Mouse (Mus musculus): ENCODE data around the gene Evx1. TPM values are rescaled to one million over a fixed set of nuclear protein-coding genes. Genes with fewer than 3 reads are reported as not detected.

Gene Evx1
- total and polyA plus RNA-seq, 2 experiments from 2014 or later = not detected

DNA sequence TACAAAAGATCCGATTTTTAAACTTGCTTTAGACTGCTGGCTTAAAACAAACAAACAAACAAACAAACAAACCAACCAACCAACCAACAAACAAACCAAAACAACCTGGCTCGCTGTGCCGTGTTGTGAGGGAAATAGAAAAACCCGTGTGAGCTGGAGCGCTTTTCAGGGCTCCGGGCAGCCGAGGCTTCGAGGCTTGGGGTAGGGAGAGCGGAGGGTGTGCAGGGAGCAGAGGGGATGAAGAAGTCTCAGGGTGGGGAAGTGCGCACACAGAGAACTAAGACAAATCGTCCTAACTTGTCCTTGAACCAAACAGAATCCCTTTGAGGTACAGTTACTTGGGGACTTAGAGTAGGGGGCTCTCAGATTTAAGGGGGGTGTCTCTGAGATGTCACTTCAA is 38.7 kb upstream of the Evx1 start:
- ATAC-seq = no peak
- WGBS = 3% methylated on average over 11 of the region's 11 CpGs
- H3K9ac ChIP-seq = no peak overlapping the region
- no peak for TF ChIP-seq CTCF (IDR thresholded peaks at IDR 0.05; ENCODE audit: low read depth)
- DNase-seq = no peak
- peaks cover 90% of the 10 kb centered on the region for H3K27me3 ChIP-seq (ENCODE audit: insufficient read depth, low read length)
- H3K36me3 ChIP-seq (ENCODE audit: insufficient read depth) = no peaks in the 10 kb centered on the region
- no peaks in the 10 kb centered on the region for H3K9me3 ChIP-seq (ENCODE audit: low read length)
- H3K4me3 ChIP-seq (ENCODE audit: low read depth, low read length) = no peak overlapping the region
- no peak overlapping the region for H3K4me2 ChIP-seq (ENCODE audit: low read depth)
- no peak overlapping the region for H3K27ac ChIP-seq (ENCODE audit: low read depth, low read length)
- no peaks in the 10 kb centered on the region for H3K4me1 ChIP-seq (ENCODE audit: insufficient read depth)

GRCm38 (mm10) chr6:52275563-52276280 is 37.6 kb upstream of the Evx1 start:
- ATAC-seq (no peak), DNase-seq (no peak)
- 8% methylated on average over 8 of the region's 8 CpGs for WGBS
- H3K27me3 ChIP-seq (ENCODE audit: insufficient read depth, low read length) = peaks cover 85% of the 10 kb centered on the region
- H3K9ac ChIP-seq = no peak overlapping the region
- no peak overlapping the region for H3K27ac ChIP-seq (ENCODE audit: low read depth, low read length)
- no peak overlapping the region for H3K4me3 ChIP-seq (ENCODE audit: low read depth, low read length)
- TF ChIP-seq CTCF (IDR thresholded peaks at IDR 0.05; ENCODE audit: low read depth) = no peak
- H3K4me1 ChIP-seq (ENCODE audit: insufficient read depth) = no peaks in the 10 kb centered on the region
- H3K4me2 ChIP-seq (ENCODE audit: low read depth) = no peak overlapping the region
- H3K9me3 ChIP-seq (ENCODE audit: low read length) = no peaks in the 10 kb centered on the region
- no peaks in the 10 kb centered on the region for H3K36me3 ChIP-seq (ENCODE audit: insufficient read depth)

GRCm38 (mm10) chr6:52276382-52276781 is 36.9 kb upstream of the Evx1 start:
- Histone ChIP-seq H3K9me3 (ENCODE audit: low read length) (no peaks in the 10 kb centered on the region), H3K9ac (no peak overlapping the region), H3K4me2 (ENCODE audit: low read depth) (no peak overlapping the region), H3K4me1 (ENCODE audit: insufficient read depth) (no peaks in the 10 kb centered on the region), H3K36me3 (ENCODE audit: insufficient read depth) (no peaks in the 10 kb centered on the region), H3K27me3 (ENCODE audit: insufficient read depth, low read length) (peaks cover 83% of the 10 kb centered on the region), H3K4me3 (ENCODE audit: low read depth, low read length) (no peak overlapping the region), H3K27ac (ENCODE audit: low read depth, low read length) (no peak overlapping the region)
- no peak for TF ChIP-seq CTCF (IDR thresholded peaks at IDR 0.05; ENCODE audit: low read depth)
- WGBS = under 1% methylated on average over 6 of the region's 6 CpGs
- DNase-seq (no peak), ATAC-seq (no peak)

GRCm38 (mm10) chr6:52276920-52277319 is 36.4 kb upstream of the Evx1 start:
- no peak for TF ChIP-seq CTCF (IDR thresholded peaks at IDR 0.05; ENCODE audit: low read depth)
- H3K4me3 ChIP-seq (ENCODE audit: low read depth, low read length) = no peak overlapping the region
- H3K36me3 ChIP-seq (ENCODE audit: insufficient read depth) = no peaks in the 10 kb centered on the region
- H3K9me3 ChIP-seq (ENCODE audit: low read length) = no peaks in the 10 kb centered on the region
- 7% methylated on average over 5 of the region's 5 CpGs for WGBS
- H3K4me1 ChIP-seq (ENCODE audit: insufficient read depth) = no peaks in the 10 kb centered on the region
- no peak overlapping the region for H3K4me2 ChIP-seq (ENCODE audit: low read depth)
- ATAC-seq = no peak
- H3K9ac ChIP-seq = no peak overlapping the region
- DNase-seq = no peak
- peaks cover 79% of the 10 kb centered on the region for H3K27me3 ChIP-seq (ENCODE audit: insufficient read depth, low read length)
- no peak overlapping the region for H3K27ac ChIP-seq (ENCODE audit: low read depth, low read length)

- H3K9me3 ChIP-seq (ENCODE audit: low read length) = no peaks in the 10 kb centered on the region
- no peak overlapping the region for H3K27ac ChIP-seq (ENCODE audit: low read depth, low read length)
- H3K4me2 ChIP-seq (ENCODE audit: low read depth) = no peak overlapping the region
- ATAC-seq (no peak), DNase-seq (no peak)
- H3K9ac ChIP-seq = no peak overlapping the region
- H3K27me3 ChIP-seq (ENCODE audit: insufficient read depth, low read length) = peaks cover 52% of the 10 kb centered on the region
- no peaks in the 10 kb centered on the region for H3K4me1 ChIP-seq (ENCODE audit: insufficient read depth)
- no peaks in the 10 kb centered on the region for H3K36me3 ChIP-seq (ENCODE audit: insufficient read depth)
- 71% methylated on average over 12 of the region's 12 CpGs for WGBS
- TF ChIP-seq CTCF (IDR thresholded peaks at IDR 0.05; ENCODE audit: low read depth) = no peak
- H3K4me3 ChIP-seq (ENCODE audit: low read depth, low read length) = no peak overlapping the region
These were observed 32.2 kb upstream of the Evx1 start for GRCm38 (mm10) chr6:52281084-52281483.

DNA sequence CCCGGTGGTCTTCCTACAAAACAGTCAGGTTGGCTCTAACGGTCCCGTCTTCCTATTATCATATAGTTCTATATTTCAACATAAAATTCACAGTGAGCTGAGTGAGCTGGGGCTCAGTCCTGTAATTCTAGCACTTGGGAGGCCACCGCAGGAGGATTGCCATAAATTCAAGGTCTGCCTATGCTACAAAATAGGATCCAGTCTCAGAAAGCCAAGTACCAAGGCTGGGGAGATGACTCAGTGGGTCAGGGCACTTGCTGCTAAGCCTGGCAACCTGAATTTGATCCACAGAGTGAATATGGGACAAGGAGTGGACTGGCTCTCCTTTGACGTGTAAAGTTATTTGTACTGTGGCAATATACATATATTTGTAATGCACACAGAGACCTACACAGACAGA is 29.4 kb upstream of the Evx1 start:
- no peak overlapping the region for H3K4me3 ChIP-seq (ENCODE audit: low read depth, low read length)
- peaks cover 40% of the 10 kb centered on the region for H3K27me3 ChIP-seq (ENCODE audit: insufficient read depth, low read length)
- no peak for TF ChIP-seq CTCF (IDR thresholded peaks at IDR 0.05; ENCODE audit: low read depth)
- DNase-seq (no peak), ATAC-seq (no peak)
- no peak overlapping the region for H3K9ac ChIP-seq
- WGBS = 88% methylated on average over 5 of the region's 5 CpGs
- no peaks in the 10 kb centered on the region for H3K9me3 ChIP-seq (ENCODE audit: low read length)
- no peaks in the 10 kb centered on the region for H3K4me1 ChIP-seq (ENCODE audit: insufficient read depth)
- H3K36me3 ChIP-seq (ENCODE audit: insufficient read depth) = no peaks in the 10 kb centered on the region
- H3K27ac ChIP-seq (ENCODE audit: low read depth, low read length) = no peak overlapping the region
- no peak overlapping the region for H3K4me2 ChIP-seq (ENCODE audit: low read depth)

DNA sequence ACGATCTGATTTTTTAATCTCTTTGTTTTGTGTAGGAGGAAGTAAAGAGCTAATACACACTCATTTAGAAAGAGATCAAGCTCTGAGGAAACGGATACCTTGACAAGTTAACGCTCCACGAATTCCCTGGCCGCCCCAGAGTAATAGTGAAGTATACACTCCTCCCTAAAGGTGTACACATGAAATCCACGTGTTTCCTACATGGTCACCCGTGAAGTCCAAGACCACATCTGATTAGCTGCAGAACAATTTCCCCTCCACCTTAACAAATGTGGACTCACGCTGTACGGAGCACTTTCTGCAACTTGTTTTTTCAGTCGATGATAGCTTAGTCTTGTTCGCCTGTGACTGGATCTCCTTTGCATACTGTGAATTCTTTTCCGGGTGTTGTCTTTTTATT is 23.1 kb upstream of the Evx1 start:
- Histone ChIP-seq H3K9me3 (ENCODE audit: low read length) (no peaks in the 10 kb centered on the region), H3K9ac (no peak overlapping the region), H3K4me3 (ENCODE audit: low read depth, low read length) (no peak overlapping the region), H3K4me2 (ENCODE audit: low read depth) (no peak overlapping the region), H3K27me3 (ENCODE audit: insufficient read depth, low read length) (peaks cover 71% of the 10 kb centered on the region), H3K36me3 (ENCODE audit: insufficient read depth) (no peaks in the 10 kb centered on the region), H3K4me1 (ENCODE audit: insufficient read depth) (no peaks in the 10 kb centered on the region), H3K27ac (ENCODE audit: low read depth, low read length) (no peak overlapping the region)
- TF ChIP-seq CTCF (IDR thresholded peaks at IDR 0.05; ENCODE audit: low read depth) = no peak
- WGBS = 20% methylated on average over 12 of the region's 12 CpGs
- ATAC-seq (no peak), DNase-seq (no peak)
